Comparison of ENCODE assay signal across 11 mouse cellular contexts in genomic region chr1:121798502-121798901, GRCm38 (mm10).
DNase-seq lines count a peak whose midpoint lies in the region; ATAC-seq lines count a peak whose summit lies in the region.
"Had no signal": no experiment of that assay in that cellular context is flagged by ENCODE, and none has a peak within 500 bp of the region (broad histone marks: within the 10 kb centered on the region; RNA-seq: fewer than 3 reads in every experiment).

No protein-coding gene starts in this region.

- no peak overlapping the region for H3K4me3 ChIP-seq in forebrain, embryonic 13.5 days
- no peak overlapping the region for H3K4me3 ChIP-seq in forebrain, embryonic 12.5 days (replicated peaks)
- no peak overlapping the region for H3K4me3 ChIP-seq in embryonic facial prominence, embryonic 14.5 days (ENCODE audit: low read depth, low read length)
- H3K4me3 ChIP-seq: heart, adult 2 months; hindbrain, embryonic 12.5 days; midbrain, embryonic 13.5 days had no signal

- no peak overlapping the region for H3K27ac ChIP-seq in forebrain, embryonic 13.5 days
- H3K27ac ChIP-seq in forebrain, embryonic 12.5 days, result no peak overlapping the region
- H3K27ac ChIP-seq in embryonic facial prominence, embryonic 14.5 days (replicated peaks; ENCODE audit: low read depth, low read length), result no peak overlapping the region
- H3K27ac ChIP-seq: heart, adult 2 months; hindbrain, embryonic 12.5 days; midbrain, embryonic 13.5 days had no signal

- H3K4me1 ChIP-seq in forebrain, embryonic 13.5 days, result no peaks in the 10 kb centered on the region
- no peaks in the 10 kb centered on the region for H3K4me1 ChIP-seq in forebrain, embryonic 12.5 days
- no peaks in the 10 kb centered on the region for H3K4me1 ChIP-seq in embryonic facial prominence, embryonic 14.5 days (ENCODE audit: control insufficient read depth, insufficient read depth, low read length)
- H3K4me1 ChIP-seq: hindbrain, embryonic 12.5 days; midbrain, embryonic 13.5 days had no signal

- H3K9ac ChIP-seq in forebrain, embryonic 13.5 days, result no peak overlapping the region
- H3K9ac ChIP-seq in forebrain, embryonic 12.5 days, result no peak overlapping the region
- H3K9ac ChIP-seq in embryonic facial prominence, embryonic 14.5 days (ENCODE audit: low read depth, low read length), result no peak overlapping the region
- H3K9ac ChIP-seq: hindbrain, embryonic 12.5 days; midbrain, embryonic 13.5 days had no signal

- no peak overlapping the region for H3K4me2 ChIP-seq in forebrain, embryonic 13.5 days
- H3K4me2 ChIP-seq in forebrain, embryonic 12.5 days, result no peak overlapping the region
- no peak overlapping the region for H3K4me2 ChIP-seq in embryonic facial prominence, embryonic 14.5 days (ENCODE audit: low read depth, low read length)
- H3K4me2 ChIP-seq: hindbrain, embryonic 12.5 days; midbrain, embryonic 13.5 days had no signal

- ATAC-seq in forebrain, embryonic 13.5 days, result 0 out of 2 replicates have a peak, but pooled peaks have one; percentile 38
- ATAC-seq in forebrain, embryonic 12.5 days (ENCODE audit: low FRiP score), result no peak
- no peak for ATAC-seq in embryonic facial prominence, embryonic 14.5 days (ENCODE audit: low read depth)
- ATAC-seq: midbrain, embryonic 13.5 days had no signal

- WGBS in forebrain, embryonic 13.5 days, result 88% methylated on average over 12 of the region's 12 CpGs
- 80% methylated on average over 12 of the region's 12 CpGs for WGBS in forebrain, embryonic 12.5 days
- WGBS in embryonic facial prominence, embryonic 14.5 days, result 86% methylated on average over 12 of the region's 12 CpGs

- H3K27me3 ChIP-seq in forebrain, embryonic 13.5 days, result no peaks in the 10 kb centered on the region
- no peaks in the 10 kb centered on the region for H3K27me3 ChIP-seq in forebrain, embryonic 12.5 days
- no peaks in the 10 kb centered on the region for H3K27me3 ChIP-seq in embryonic facial prominence, embryonic 14.5 days (replicated peaks; ENCODE audit: control insufficient read depth, insufficient read depth, low read length)
- H3K27me3 ChIP-seq: hindbrain, embryonic 12.5 days; midbrain, embryonic 13.5 days had no signal

- DNase-seq in lung, postnatal 36 days, result peak; percentile 1
- no peak for DNase-seq in lung, postnatal 14 days
- DNase-seq in embryonic facial prominence, embryonic 14.5 days (ENCODE audit: low spot score), result peak; percentile 33
- peak; percentile 7 for DNase-seq in right cerebral cortex, postnatal 4 days
- no peak for DNase-seq in urinary bladder, adult 2 months (ENCODE audit: low spot score)
- no peak for DNase-seq in Muller cell, postnatal 12 days (ENCODE audit: inconsistent ontology term)
- DNase-seq: heart, adult 2 months had no signal

- peaks cover 5% of the 10 kb centered on the region; the same call in 1 of the 2 replicates for H3K9me3 ChIP-seq in forebrain, embryonic 13.5 days (replicated peaks)
- peaks cover 4% of the 10 kb centered on the region; the same call in 1 of the 2 replicates for H3K9me3 ChIP-seq in forebrain, embryonic 12.5 days
- no peaks in the 10 kb centered on the region; the same call in 1 of the 2 replicates for H3K9me3 ChIP-seq in embryonic facial prominence, embryonic 14.5 days (ENCODE audit: control insufficient read depth, low read length)
- H3K9me3 ChIP-seq: hindbrain, embryonic 12.5 days; midbrain, embryonic 13.5 days had no signal

- no peaks in the 10 kb centered on the region for H3K36me3 ChIP-seq in forebrain, embryonic 13.5 days (ENCODE audit: poor library complexity, severe bottlenecking)
- no peaks in the 10 kb centered on the region for H3K36me3 ChIP-seq in forebrain, embryonic 12.5 days (replicated peaks)
- H3K36me3 ChIP-seq in embryonic facial prominence, embryonic 14.5 days (ENCODE audit: control insufficient read depth, insufficient read depth, low read length), result no peaks in the 10 kb centered on the region
- H3K36me3 ChIP-seq: hindbrain, embryonic 12.5 days; midbrain, embryonic 13.5 days had no signal

Comparison
In these comparisons a context has a peak if more than half of its experiments do, and no peak if none do; other contexts are left out.
1. DNase-seq: peak in lung, postnatal 36 days (single experiment), embryonic facial prominence, embryonic 14.5 days (single experiment) and right cerebral cortex, postnatal 4 days (single experiment); none in lung, postnatal 14 days (single experiment), urinary bladder, adult 2 months (single experiment) and Muller cell, postnatal 12 days (single experiment).